Mouse (Mus musculus): Measurements from ENCODE around the gene Msh2. TPM values are rescaled to one million over a fixed set of nuclear protein-coding genes. Genes with fewer than 3 reads are reported as not detected.

The Msh2 gene
- polyA plus RNA-seq (2014; fragmentation: Nextera tagmentation; extraction: Ambion mirVana) = 57.9 and 64.1 TPM in 2 replicates

DNA sequence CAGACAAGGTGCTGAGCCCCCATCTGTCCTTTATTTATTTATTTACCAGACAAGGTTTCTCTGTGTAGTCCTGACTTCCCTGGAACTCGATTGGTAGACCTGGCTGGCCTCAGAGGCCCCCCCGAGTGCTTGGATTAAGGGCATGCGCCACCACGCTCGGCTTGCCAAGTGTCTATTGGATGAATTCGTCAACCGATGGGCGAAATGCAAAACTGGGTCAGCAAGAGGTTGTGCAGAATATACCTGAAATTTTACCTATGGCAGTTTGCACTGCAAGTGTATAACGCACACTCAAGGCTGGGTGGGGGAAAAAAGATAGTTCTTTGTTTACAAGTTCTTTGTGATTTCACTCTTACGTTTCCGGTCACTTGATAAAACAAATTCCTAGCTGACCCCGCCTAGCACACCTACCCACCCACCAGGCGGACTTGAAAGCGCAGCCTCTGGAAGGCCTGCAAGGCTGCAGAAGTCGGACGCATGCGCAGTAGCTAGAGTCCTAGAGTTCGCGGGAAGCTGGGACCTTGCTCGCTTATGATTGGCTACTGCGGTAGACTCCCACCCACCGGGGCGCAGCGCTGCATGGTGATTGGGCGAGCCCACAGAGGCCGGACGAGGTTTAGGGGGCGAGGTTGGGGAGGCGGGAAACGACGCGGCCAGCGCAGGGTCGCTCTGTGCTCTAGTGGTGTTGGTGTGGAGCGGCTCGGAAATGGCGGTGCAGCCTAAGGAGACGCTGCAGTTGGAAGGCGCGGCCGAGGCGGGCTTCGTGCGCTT, at the start of gene Msh2:
TSS of gene Msh2 (plus strand) at position 441 of the 771 bp plus-strand sequence.
- Histone ChIP-seq H3K4me2 (ENCODE audit: low read length) (peak within 1 kb of the TSS; percentile 66), H3K36me3 (ENCODE audit: control insufficient read depth, insufficient read depth, low read length) (no peaks in the 10 kb centered on the region), H3K27ac (ENCODE audit: low read depth) (peak within 1 kb of the TSS; percentile 76), H3K9me3 (ENCODE audit: control insufficient read depth, low read length) (no peaks in the 10 kb centered on the region), H3K4me1 (replicated peaks; ENCODE audit: control insufficient read depth, insufficient read depth, low read length) (peaks cover 10% of the 10 kb centered on the region), H3K4me3 (ENCODE audit: low read depth, low read length) (peak within 1 kb of the TSS; percentile 75), H3K9ac (ENCODE audit: low read length) (peak within 1 kb of the TSS; percentile 67), H3K27me3 (replicated peaks; ENCODE audit: control insufficient read depth, insufficient read depth, low read length) (no peaks in the 10 kb centered on the region)
- DNase-seq (ENCODE audit: low spot score) (peak; percentile 98), ATAC-seq (replicated peaks; ENCODE audit: low FRiP score, low TSS enrichment, low read depth) (peak; percentile 99)
- under 1% methylated on average over 41 of the region's 44 CpGs for WGBS

DNA sequence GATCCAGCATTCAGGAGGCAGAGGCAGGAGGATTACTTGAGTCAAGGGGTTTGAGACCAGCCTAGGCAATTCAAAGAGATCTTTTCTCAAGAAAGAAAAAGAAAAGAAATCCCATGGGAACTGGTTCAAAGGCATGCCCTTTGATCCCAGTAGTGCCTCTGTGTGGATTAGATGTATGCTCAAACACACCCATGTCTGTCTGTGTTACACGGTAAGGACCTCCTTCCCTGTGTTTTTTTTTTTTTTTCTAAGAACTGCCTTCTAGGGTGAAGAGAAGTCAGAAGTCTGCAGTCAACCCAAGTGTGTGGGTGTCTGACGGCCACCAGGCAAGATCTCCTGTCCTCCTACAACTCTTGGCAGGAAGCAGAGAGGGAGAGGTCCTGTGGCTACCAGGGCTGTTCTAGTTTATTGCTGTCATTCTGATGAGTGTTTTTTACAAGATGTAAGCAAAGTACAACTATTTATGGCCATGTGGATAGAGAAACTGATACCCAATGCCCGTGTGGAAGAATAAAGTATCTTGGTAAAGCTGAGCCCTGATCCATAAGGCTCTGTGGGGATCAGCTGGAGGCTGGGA, 46.5 kb upstream of the Msh2 start:
- no peak overlapping the region for H3K9ac ChIP-seq (ENCODE audit: low read length)
- no peaks in the 10 kb centered on the region for H3K9me3 ChIP-seq (ENCODE audit: control insufficient read depth, low read length)
- H3K4me3 ChIP-seq (ENCODE audit: low read depth, low read length) = no peak overlapping the region
- H3K27me3 ChIP-seq (replicated peaks; ENCODE audit: control insufficient read depth, insufficient read depth, low read length) = no peaks in the 10 kb centered on the region
- 38% methylated on average over 3 of the region's 3 CpGs for WGBS
- no peak for ATAC-seq (replicated peaks; ENCODE audit: low FRiP score, low TSS enrichment, low read depth)
- H3K4me1 ChIP-seq (replicated peaks; ENCODE audit: control insufficient read depth, insufficient read depth, low read length) = peaks cover 8% of the 10 kb centered on the region; the same call in 1 of the 2 replicates
- no peak overlapping the region for H3K4me2 ChIP-seq (ENCODE audit: low read length)
- H3K36me3 ChIP-seq (ENCODE audit: control insufficient read depth, insufficient read depth, low read length) = no peaks in the 10 kb centered on the region
- H3K27ac ChIP-seq (ENCODE audit: low read depth) = peak overlapping the region; percentile 38; the same call in 1 of the 2 replicates
- DNase-seq (ENCODE audit: low spot score) = no peak

DNA sequence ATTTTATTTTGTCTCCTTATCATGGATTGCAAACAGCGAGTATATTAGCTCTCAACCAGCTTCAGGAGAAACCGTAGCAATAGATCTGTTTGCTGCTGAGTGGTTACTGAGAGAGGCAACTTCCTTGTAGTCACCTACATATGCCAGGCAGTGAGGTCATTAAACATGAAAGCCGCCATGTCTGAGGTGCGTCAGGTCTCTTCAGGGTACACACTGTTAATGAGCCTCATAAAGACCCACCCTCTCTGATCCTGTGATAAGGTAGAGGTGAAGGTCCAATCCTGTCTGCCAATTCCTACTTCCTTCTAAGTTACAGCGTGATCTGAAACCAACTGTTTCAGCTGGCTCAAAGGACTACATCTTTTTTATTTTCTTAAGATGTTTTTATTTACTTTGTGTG, 44.0 kb upstream of the Msh2 start:
- no peaks in the 10 kb centered on the region for H3K9me3 ChIP-seq (ENCODE audit: control insufficient read depth, low read length)
- DNase-seq (ENCODE audit: low spot score) (no peak), ATAC-seq (replicated peaks; ENCODE audit: low FRiP score, low TSS enrichment, low read depth) (peak; percentile 95)
- H3K27ac ChIP-seq (ENCODE audit: low read depth) = peak overlapping the region; percentile 82
- H3K27me3 ChIP-seq (replicated peaks; ENCODE audit: control insufficient read depth, insufficient read depth, low read length) = no peaks in the 10 kb centered on the region
- H3K4me2 ChIP-seq (ENCODE audit: low read length) = no peak overlapping the region
- H3K4me3 ChIP-seq (ENCODE audit: low read depth, low read length) = no peak overlapping the region
- no peak overlapping the region for H3K9ac ChIP-seq (ENCODE audit: low read length)
- 68% methylated on average over 5 of the region's 5 CpGs for WGBS
- no peaks in the 10 kb centered on the region for H3K36me3 ChIP-seq (ENCODE audit: control insufficient read depth, insufficient read depth, low read length)
- H3K4me1 ChIP-seq (replicated peaks; ENCODE audit: control insufficient read depth, insufficient read depth, low read length) = peaks cover 8% of the 10 kb centered on the region; the same call in 1 of the 2 replicates

DNA sequence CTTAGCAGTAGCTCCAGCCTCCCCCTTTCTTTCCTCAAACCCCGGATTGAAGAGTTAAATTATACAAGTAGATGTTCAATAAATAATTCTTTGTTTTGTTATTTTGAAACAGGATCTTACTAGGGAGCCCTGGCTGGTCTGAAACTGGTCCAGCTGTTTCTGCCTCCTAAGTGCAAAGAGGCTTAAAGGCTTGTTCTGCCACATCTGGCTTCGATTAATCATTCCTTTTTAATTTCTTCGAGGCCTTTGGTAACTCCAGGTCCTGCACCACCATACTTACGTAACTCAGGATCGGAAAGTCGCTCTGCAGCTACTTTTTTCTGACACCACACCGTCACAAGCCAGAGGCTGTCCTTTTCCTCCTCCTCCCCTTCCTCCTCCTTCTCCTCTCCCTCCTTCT, 43.4 kb upstream of the Msh2 start:
- ATAC-seq (replicated peaks; ENCODE audit: low FRiP score, low TSS enrichment, low read depth) (no peak), DNase-seq (ENCODE audit: low spot score) (no peak)
- Histone ChIP-seq H3K9ac (ENCODE audit: low read length) (no peak overlapping the region), H3K9me3 (ENCODE audit: control insufficient read depth, low read length) (no peaks in the 10 kb centered on the region), H3K4me3 (ENCODE audit: low read depth, low read length) (no peak overlapping the region), H3K27me3 (replicated peaks; ENCODE audit: control insufficient read depth, insufficient read depth, low read length) (no peaks in the 10 kb centered on the region), H3K27ac (ENCODE audit: low read depth) (peak overlapping the region; percentile 74), H3K4me2 (ENCODE audit: low read length) (no peak overlapping the region), H3K36me3 (ENCODE audit: control insufficient read depth, insufficient read depth, low read length) (no peaks in the 10 kb centered on the region), H3K4me1 (replicated peaks; ENCODE audit: control insufficient read depth, insufficient read depth, low read length) (peaks cover 8% of the 10 kb centered on the region; the same call in 1 of the 2 replicates)
- 65% methylated on average over 7 of the region's 7 CpGs for WGBS

DNA sequence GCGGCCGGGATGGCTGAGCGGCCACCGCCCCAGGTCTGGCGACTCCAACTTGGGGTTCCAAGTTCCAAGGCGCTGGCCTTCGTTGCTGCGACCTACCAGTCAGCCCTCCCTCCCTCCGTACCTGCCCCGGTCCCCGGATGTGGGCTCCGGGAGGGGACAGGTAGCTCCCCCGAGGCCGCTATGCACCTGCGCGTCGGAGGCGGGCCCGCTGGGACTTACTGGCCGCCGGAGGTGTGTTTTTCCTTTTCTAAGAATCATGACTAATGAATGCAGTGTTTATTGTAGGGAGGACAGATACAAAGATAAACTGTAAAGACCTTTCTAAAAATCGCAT, 35.1 kb upstream of the Msh2 start:
- Histone ChIP-seq H3K4me2 (ENCODE audit: low read length) (peak overlapping the region; percentile 71), H3K4me3 (ENCODE audit: low read depth, low read length) (peak overlapping the region; percentile 62), H3K36me3 (ENCODE audit: control insufficient read depth, insufficient read depth, low read length) (peaks cover 6% of the 10 kb centered on the region; the same call in 1 of the 2 replicates), H3K4me1 (replicated peaks; ENCODE audit: control insufficient read depth, insufficient read depth, low read length) (no peaks in the 10 kb centered on the region), H3K9me3 (ENCODE audit: control insufficient read depth, low read length) (no peaks in the 10 kb centered on the region), H3K9ac (ENCODE audit: low read length) (peak overlapping the region; percentile 69), H3K27me3 (replicated peaks; ENCODE audit: control insufficient read depth, insufficient read depth, low read length) (peaks cover 30% of the 10 kb centered on the region), H3K27ac (ENCODE audit: low read depth) (peak overlapping the region; percentile 85)
- DNase-seq (ENCODE audit: low spot score) (no peak), ATAC-seq (replicated peaks; ENCODE audit: low FRiP score, low TSS enrichment, low read depth) (no peak; the same call in 1 of the 2 replicates)
- 2% methylated on average over 21 of the region's 22 CpGs for WGBS

DNA sequence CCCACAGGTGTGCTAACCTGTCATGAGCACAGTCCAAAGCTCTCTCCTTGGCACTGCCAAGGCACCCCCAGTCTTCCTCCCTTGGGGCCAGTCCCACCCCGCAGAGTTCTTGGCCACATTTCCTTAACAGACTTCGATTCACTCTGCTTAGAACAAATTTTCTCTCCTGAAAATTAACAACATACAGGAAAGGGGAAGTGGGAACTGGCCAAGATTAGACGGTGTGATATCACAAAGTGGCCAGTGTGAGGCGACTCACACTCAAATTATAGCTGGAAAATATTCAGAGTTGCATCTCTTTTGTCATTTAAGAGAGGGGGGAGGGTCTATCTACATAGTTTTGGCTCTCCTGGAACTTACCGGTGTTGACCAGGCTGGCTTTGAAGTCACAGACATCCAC, 32.9 kb upstream of the Msh2 start:
- peaks cover 9% of the 10 kb centered on the region; the same call in 1 of the 2 replicates for H3K36me3 ChIP-seq (ENCODE audit: control insufficient read depth, insufficient read depth, low read length)
- peak overlapping the region; percentile 28 for H3K4me2 ChIP-seq (ENCODE audit: low read length)
- no peak for ATAC-seq (replicated peaks; ENCODE audit: low FRiP score, low TSS enrichment, low read depth)
- no peaks in the 10 kb centered on the region for H3K4me1 ChIP-seq (replicated peaks; ENCODE audit: control insufficient read depth, insufficient read depth, low read length)
- no peak for DNase-seq (ENCODE audit: low spot score)
- no peak overlapping the region for H3K4me3 ChIP-seq (ENCODE audit: low read depth, low read length)
- H3K27ac ChIP-seq (ENCODE audit: low read depth) = no peak overlapping the region
- no peak overlapping the region for H3K9ac ChIP-seq (ENCODE audit: low read length)
- H3K9me3 ChIP-seq (ENCODE audit: control insufficient read depth, low read length) = no peaks in the 10 kb centered on the region
- 69% methylated on average over 5 of the region's 5 CpGs for WGBS
- H3K27me3 ChIP-seq (replicated peaks; ENCODE audit: control insufficient read depth, insufficient read depth, low read length) = peaks cover 30% of the 10 kb centered on the region

DNA sequence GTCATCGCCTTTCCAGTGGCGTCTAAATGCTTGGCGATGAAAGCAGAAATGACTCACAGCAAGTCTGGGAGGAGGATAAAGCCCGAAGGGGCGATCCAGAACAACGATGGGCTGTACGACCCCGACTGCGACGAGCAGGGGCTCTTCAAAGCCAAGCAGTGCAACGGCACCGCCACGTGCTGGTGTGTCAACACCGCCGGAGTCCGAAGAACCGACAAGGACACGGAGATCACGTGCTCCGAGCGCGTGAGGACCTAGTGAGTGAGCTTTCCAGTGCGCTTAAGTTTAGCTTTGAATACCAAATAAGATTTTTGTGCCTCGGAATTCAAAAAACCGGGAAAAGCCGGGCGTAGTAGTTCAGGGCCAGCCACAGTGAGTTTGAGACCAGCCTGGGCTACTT, 31.9 kb upstream of the Msh2 start:
- H3K4me2 ChIP-seq (ENCODE audit: low read length) = no peak overlapping the region
- H3K27me3 ChIP-seq (replicated peaks; ENCODE audit: control insufficient read depth, insufficient read depth, low read length) = peaks cover 28% of the 10 kb centered on the region
- H3K4me1 ChIP-seq (replicated peaks; ENCODE audit: control insufficient read depth, insufficient read depth, low read length) = no peaks in the 10 kb centered on the region
- peaks cover 9% of the 10 kb centered on the region; the same call in 1 of the 2 replicates for H3K36me3 ChIP-seq (ENCODE audit: control insufficient read depth, insufficient read depth, low read length)
- no peak for ATAC-seq (replicated peaks; ENCODE audit: low FRiP score, low TSS enrichment, low read depth)
- H3K27ac ChIP-seq (ENCODE audit: low read depth) = no peak overlapping the region
- no peak overlapping the region for H3K4me3 ChIP-seq (ENCODE audit: low read depth, low read length)
- DNase-seq (ENCODE audit: low spot score) = no peak
- no peaks in the 10 kb centered on the region for H3K9me3 ChIP-seq (ENCODE audit: control insufficient read depth, low read length)
- WGBS = 89% methylated on average over 27 of the region's 27 CpGs
- H3K9ac ChIP-seq (ENCODE audit: low read length) = no peak overlapping the region

DNA sequence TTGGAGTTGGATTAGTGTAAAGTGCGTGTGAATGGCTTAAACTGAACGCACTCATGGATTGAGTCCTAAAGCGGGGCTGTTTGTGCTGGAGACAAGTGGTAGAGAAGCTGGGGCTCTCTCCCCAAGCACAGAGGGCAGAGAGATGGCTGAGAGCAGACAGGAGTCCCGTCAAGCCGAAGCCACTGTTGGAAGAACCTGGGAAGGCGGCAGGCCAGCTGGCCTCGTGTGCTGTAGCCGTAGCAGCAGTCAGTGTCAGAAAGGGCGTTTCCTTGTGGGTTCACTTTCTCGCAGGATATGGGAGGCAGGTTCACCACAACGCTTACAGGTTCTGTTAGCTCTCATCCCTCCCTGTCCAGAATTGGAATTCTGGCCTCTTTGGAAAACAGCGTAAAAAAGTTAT, 31.1 kb upstream of the Msh2 start:
- peaks cover 21% of the 10 kb centered on the region for H3K27me3 ChIP-seq (replicated peaks; ENCODE audit: control insufficient read depth, insufficient read depth, low read length)
- no peaks in the 10 kb centered on the region for H3K9me3 ChIP-seq (ENCODE audit: control insufficient read depth, low read length)
- H3K4me1 ChIP-seq (replicated peaks; ENCODE audit: control insufficient read depth, insufficient read depth, low read length) = no peaks in the 10 kb centered on the region
- H3K4me2 ChIP-seq (ENCODE audit: low read length) = no peak overlapping the region
- ATAC-seq (replicated peaks; ENCODE audit: low FRiP score, low TSS enrichment, low read depth) (no peak), DNase-seq (ENCODE audit: low spot score) (no peak)
- no peak overlapping the region for H3K27ac ChIP-seq (ENCODE audit: low read depth)
- H3K9ac ChIP-seq (ENCODE audit: low read length) = no peak overlapping the region
- peaks cover 9% of the 10 kb centered on the region; the same call in 1 of the 2 replicates for H3K36me3 ChIP-seq (ENCODE audit: control insufficient read depth, insufficient read depth, low read length)
- WGBS = 82% methylated on average over 12 of the region's 12 CpGs
- H3K4me3 ChIP-seq (ENCODE audit: low read depth, low read length) = no peak overlapping the region

Measured in intestine, embryonic 14.5 days (tissue).